8 mouse cellular contexts compared by ENCODE assay signal in genomic region chr14:56669046-56669620, GRCm38 (mm10). TPM values are rescaled to one million over a fixed set of nuclear protein-coding genes. Genes with fewer than 3 reads are reported as not detected.
DNase-seq lines count a peak whose midpoint lies in the region; ATAC-seq and TF ChIP-seq lines count a peak whose summit lies in the region.

No protein-coding gene starts in this region.

- H3K27me3 ChIP-seq in kidney, postnatal 0 days (ENCODE audit: insufficient read depth, low read length), result no peaks in the 10 kb centered on the region
- no peaks in the 10 kb centered on the region for H3K27me3 ChIP-seq in hindbrain, embryonic 12.5 days
- no peaks in the 10 kb centered on the region for H3K27me3 ChIP-seq in midbrain, embryonic 16.5 days (ENCODE audit: control insufficient read depth, insufficient read depth, low read depth, low read length)

- no peaks in the 10 kb centered on the region for H3K9me3 ChIP-seq in kidney, postnatal 0 days (replicated peaks; ENCODE audit: low read length)
- no peaks in the 10 kb centered on the region for H3K9me3 ChIP-seq in hindbrain, embryonic 12.5 days (replicated peaks)
- H3K9me3 ChIP-seq in midbrain, embryonic 16.5 days (replicated peaks; ENCODE audit: control insufficient read depth, low read length, poor library complexity, severe bottlenecking), result no peaks in the 10 kb centered on the region

- H3K4me2 ChIP-seq in kidney, postnatal 0 days (ENCODE audit: low read length), result peak overlapping the region; percentile 82
- peak overlapping the region; percentile 78 for H3K4me2 ChIP-seq in hindbrain, embryonic 12.5 days (replicated peaks)
- H3K4me2 ChIP-seq in midbrain, embryonic 16.5 days (ENCODE audit: low read length), result peak overlapping the region; percentile 80

- H3K4me3 ChIP-seq in kidney, postnatal 0 days (replicated peaks; ENCODE audit: low read depth, low read length), result peak overlapping the region; percentile 90
- peak overlapping the region; percentile 75 for H3K4me3 ChIP-seq in bone marrow macrophage, adult 2 months (ENCODE audit: insufficient read depth, low read length)
- peak overlapping the region; percentile 67 for H3K4me3 ChIP-seq in hindbrain, embryonic 12.5 days
- peak overlapping the region; percentile 57 for H3K4me3 ChIP-seq in midbrain, embryonic 16.5 days (ENCODE audit: low read depth, low read length)

- no peak for TF ChIP-seq POLR2A in bone marrow macrophage, adult 2 months (IDR thresholded peaks at IDR 0.05; ENCODE audit: borderline replicate concordance, low read depth, low read length)

- peak overlapping the region; percentile 96 for H3K27ac ChIP-seq in kidney, postnatal 0 days
- no peak overlapping the region for H3K27ac ChIP-seq in bone marrow macrophage, adult 2 months (ENCODE audit: insufficient read depth, low read depth, low read length)
- peak overlapping the region; percentile 94; the same call in 1 of the 2 replicates for H3K27ac ChIP-seq in hindbrain, embryonic 12.5 days
- H3K27ac ChIP-seq in midbrain, embryonic 16.5 days (ENCODE audit: low read length), result peak overlapping the region; percentile 86

- peaks cover 11% of the 10 kb centered on the region for H3K36me3 ChIP-seq in kidney, postnatal 0 days (ENCODE audit: insufficient read depth, low read length)
- peaks cover 11% of the 10 kb centered on the region for H3K36me3 ChIP-seq in hindbrain, embryonic 12.5 days
- peaks cover 11% of the 10 kb centered on the region for H3K36me3 ChIP-seq in midbrain, embryonic 16.5 days (ENCODE audit: control insufficient read depth, insufficient read depth, low read length)

- peak overlapping the region; percentile 80 for H3K9ac ChIP-seq in kidney, postnatal 0 days (ENCODE audit: low read depth, low read length)
- peak overlapping the region; percentile 90 for H3K9ac ChIP-seq in hindbrain, embryonic 12.5 days
- H3K9ac ChIP-seq in midbrain, embryonic 16.5 days (ENCODE audit: low read depth, low read length), result peak overlapping the region; percentile 71

- 5% methylated on average over 13 of the region's 13 CpGs for WGBS in kidney, postnatal 0 days
- 12% methylated on average over 13 of the region's 13 CpGs for WGBS in hindbrain, embryonic 12.5 days
- 7% methylated on average over 13 of the region's 13 CpGs for WGBS in midbrain, embryonic 16.5 days

- TF ChIP-seq CTCF in kidney, postnatal 0 days (IDR thresholded peaks at IDR 0.05; ENCODE audit: low read depth), result no peak
- no peak for TF ChIP-seq CTCF in bone marrow macrophage, adult 2 months (IDR thresholded peaks at IDR 0.05; ENCODE audit: low read depth, low read length)

- no peak for DNase-seq in kidney, postnatal 0 days (ENCODE audit: low spot score)
- DNase-seq in kidney, postnatal 10 days, result no peak
- no peak for DNase-seq in adrenal gland, postnatal 4 days (ENCODE audit: low spot score in 2 of 2)
- DNase-seq in urinary bladder, postnatal 36 days (ENCODE audit: low spot score in 2 of 2), result no peak
- no peak for DNase-seq in frontal cortex, postnatal 36 days (ENCODE audit: low spot score in 2 of 2)

- peaks cover 14% of the 10 kb centered on the region for H3K4me1 ChIP-seq in kidney, postnatal 0 days (replicated peaks; ENCODE audit: insufficient read depth, low read length)
- H3K4me1 ChIP-seq in bone marrow macrophage, adult 2 months (ENCODE audit: control insufficient read depth, insufficient read depth, low read length), result peaks cover 14% of the 10 kb centered on the region
- peaks cover 24% of the 10 kb centered on the region for H3K4me1 ChIP-seq in hindbrain, embryonic 12.5 days
- peaks cover 20% of the 10 kb centered on the region for H3K4me1 ChIP-seq in midbrain, embryonic 16.5 days (ENCODE audit: control insufficient read depth, insufficient read depth, low read length)

- ATAC-seq in kidney, postnatal 0 days (replicated peaks; ENCODE audit: low FRiP score, low read depth), result no peak
- ATAC-seq in hindbrain, embryonic 12.5 days (ENCODE audit: low FRiP score), result no peak
- ATAC-seq in midbrain, embryonic 16.5 days, result no peak

RNA-seq across cellular contexts. Expression of gene Mphosph8, which starts 1.1 kb away (rescaled TPM):
- 28.8 and 32.0 TPM in 2 replicates for polyA plus RNA-seq in kidney, postnatal 0 days (2015; fragmentation: Nextera tagmentation; extraction: Ambion mirVana)
- polyA plus RNA-seq in bone marrow macrophage, adult 2 months (2012; ENCODE audit: insufficient read depth, insufficient read length, missing spikeins), result 20.7 and 22.0 TPM in 2 replicates
- polyA plus RNA-seq in hindbrain, embryonic 12.5 days (2016; fragmentation: Nextera tagmentation; extraction: Ambion mirVana), result 47.1 and 54.3 TPM in 2 replicates
- 42.4 TPM in 2 replicates for polyA plus RNA-seq in midbrain, embryonic 16.5 days (2015; fragmentation: Nextera tagmentation; extraction: Ambion mirVana)
- total RNA-seq in adrenal gland, postnatal 4 days (2021), result 10 to 100 TPM; 29.1 to 35.5 TPM
